Mouse (Mus musculus): ENCODE data around the gene Asb2. TPM values are rescaled to one million over a fixed set of nuclear protein-coding genes. Genes with fewer than 3 reads are reported as not detected.

The Asb2 gene
- total RNA-seq, 2 experiments from 2014 or later, result 1.8 to 2.6 TPM

- DNase-seq (ENCODE audit: low spot score in 2 of 2), result no peak
Measured at GRCm38 (mm10) chr12:103273732-103274131, 82.1 kb downstream of the Asb2 start.

GRCm38 (mm10) chr12:103273051-103273450 lies 82.8 kb downstream of the Asb2 start:
- DNase-seq (ENCODE audit: low spot score in 2 of 2), result no peak

- DNase-seq (ENCODE audit: low spot score in 2 of 2), result no peak
Measured at GRCm38 (mm10) chr12:103272176-103272575, 83.6 kb downstream of the Asb2 start.

Other genes starting within 250 kb of the Asb2 start
- gene Prima1, start 113.9 kb downstream of the Asb2 start, total RNA-seq (2021), result 1 to 10 TPM; 1.0 to 1.9 TPM
- 1 to 10 TPM; 3.4 to 4.1 TPM for gene Fam181a, start 45.0 kb downstream of the Asb2 start, total RNA-seq (2021)
- gene Otub2, start 32.7 kb upstream of the Asb2 start, total RNA-seq (2021), result 10 to 100 TPM; 32.5 to 33.5 TPM
- gene 9330161L09Rik, start 51.8 kb upstream of the Asb2 start, total RNA-seq (2021), result 1 to 10 TPM; 2.5 to 2.8 TPM
- gene Ddx24, start 69.8 kb upstream of the Asb2 start, total RNA-seq (2021), result 100 to 1,000 TPM; 163 to 172 TPM
- 10 to 100 TPM; 41.7 to 46.5 TPM for gene Ifi27, start 78.2 kb upstream of the Asb2 start, total RNA-seq (2021)
- 1 to 10 TPM; 3.9 to 4.0 TPM for gene Ifi27l2a, start 87.7 kb upstream of the Asb2 start, total RNA-seq (2021)
- gene Ifi27l2b, start 101.2 kb upstream of the Asb2 start, total RNA-seq (2021), result not detected
- 10 to 100 TPM; 25.3 to 27.0 TPM for gene Ppp4r4, start 176.3 kb upstream of the Asb2 start, total RNA-seq (2021)

All from layer of hippocampus, postnatal 10 days (tissue).